Mouse (Mus musculus) heart, embryonic 16.5 days (tissue): ENCODE data around the gene Plscr5. TPM values are rescaled to one million over a fixed set of nuclear protein-coding genes. Genes with fewer than 3 reads are reported as not detected.

Experiments
- ATAC-seq: fragments of 200-750 bp; cut with Nextera tagmentation; replicated peaks from 2 replicates; pipeline ENCODE4 v1.8.0; 2017; ENCODE audit warnings: moderate number of reproducible peaks; ENCODE audit not compliant: insufficient read depth, low FRiP score; ENCODE audit errors: extremely low read depth
- H3K27ac ChIP-seq: fragments of 300-500 bp; sonication (generic); 2 replicates; pipeline ENCODE4 v1.5.1; 2014; ENCODE audit warnings: mild to moderate bottlenecking, low read length, control low read depth, moderate library complexity
- H3K27me3 ChIP-seq: fragments of 300-500 bp; sonication (generic); 2 replicates; pipeline ENCODE4 v1.6.1; 2014; ENCODE audit warnings: low read length, mixed read lengths; ENCODE audit not compliant: control insufficient read depth, insufficient read depth
- H3K36me3 ChIP-seq: fragments of 300-500 bp; sonication (generic); 2 replicates; pipeline ENCODE4 v1.6.1; 2014; ENCODE audit not compliant: control insufficient read depth, insufficient read depth
- H3K4me1 ChIP-seq: fragments of 300-500 bp; sonication (generic); 2 replicates; pipeline ENCODE4 v1.6.1; 2014; ENCODE audit warnings: low read length, mixed read lengths; ENCODE audit not compliant: control insufficient read depth, insufficient read depth
- H3K4me2 ChIP-seq: fragments of 300-500 bp; sonication (generic); 2 replicates; pipeline ENCODE4 v1.6.1; 2014; ENCODE audit warnings: low read depth, mild to moderate bottlenecking, control low read depth, low read length
- H3K4me3 ChIP-seq: fragments of 300-500 bp; sonication (generic); 2 replicates; pipeline ENCODE4 v1.5.1; 2014; ENCODE audit warnings: mild to moderate bottlenecking, control low read depth, low read length
- H3K9ac ChIP-seq: fragments of 300-500 bp; sonication (generic); 2 replicates; pipeline ENCODE4 v1.6.1; 2014; ENCODE audit warnings: low read length, control low read depth
- H3K9me3 ChIP-seq: fragments of 300-500 bp; sonication (generic); replicated peaks from 2 replicates; pipeline ENCODE4 v1.6.1; 2016; ENCODE audit warnings: low read length; ENCODE audit not compliant: control insufficient read depth
- WGBS: fragments of 180-500 bp; shearing (Covaris S2); extraction: QIAGEN DNeasy Blood & Tissue Kit; methylation state at CpG from one replicate; pipeline ENCODE4 v1.1.7; 2014; 5-methylcytosine and 5-hydroxymethylcytosine counted together
- polyA plus RNA-seq: library from polyadenylated mRNA; unstranded; fragments of >200 nt; fragmentation: Nextera tagmentation; extraction: Ambion mirVana; gene quantifications from 2 replicates; pipeline ENCODE4 v1.2.1, GENCODE M21; 2015

Plscr5 gene
- polyA plus RNA-seq, 1 experiment from 2014 or later, result not detected

- Histone ChIP-seq H3K4me2 (no peak overlapping the region), H3K4me1 (no peaks in the 10 kb centered on the region), H3K9me3 (no peaks in the 10 kb centered on the region), H3K27me3 (no peaks in the 10 kb centered on the region), H3K36me3 (no peaks in the 10 kb centered on the region), H3K27ac (no peak overlapping the region), H3K9ac (no peak overlapping the region), H3K4me3 (no peak overlapping the region)
- 83% methylated on average over 5 of the region's 5 CpGs for WGBS
- ATAC-seq, result no peak
These were observed 6.8 kb downstream of the Plscr5 start for GRCm38 (mm10) chr9:92199564-92199963.

DNA sequence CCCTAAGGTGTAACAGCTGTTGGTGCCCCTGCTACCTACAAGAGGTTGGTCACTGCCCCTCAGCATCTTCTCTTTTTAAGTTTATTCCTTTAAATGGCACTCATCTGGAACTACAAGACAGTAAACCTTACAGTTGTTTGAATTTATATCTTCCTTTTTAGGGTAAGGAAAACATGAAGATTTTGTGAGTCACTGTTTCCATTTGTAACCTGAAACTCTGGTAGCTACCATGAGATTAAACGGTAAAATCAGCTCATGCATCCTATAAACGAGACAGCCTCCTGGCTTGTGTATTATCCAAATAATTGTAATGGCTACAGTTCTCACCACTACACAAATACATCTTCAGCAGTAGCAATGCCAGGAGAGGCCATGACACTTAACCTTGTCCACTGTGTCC lies 11.7 kb downstream of the Plscr5 start:
- Histone ChIP-seq H3K9ac (no peak overlapping the region), H3K27ac (no peak overlapping the region), H3K27me3 (no peaks in the 10 kb centered on the region), H3K4me1 (no peaks in the 10 kb centered on the region), H3K4me3 (no peak overlapping the region), H3K4me2 (no peak overlapping the region), H3K36me3 (no peaks in the 10 kb centered on the region), H3K9me3 (no peaks in the 10 kb centered on the region)
- 53% methylated on average over 2 of the region's 2 CpGs for WGBS
- ATAC-seq, result no peak

GRCm38 (mm10) chr9:92207307-92207706 lies 14.6 kb downstream of the Plscr5 start:
- ATAC-seq, result no peak
- no peak overlapping the region for H3K27ac ChIP-seq
- H3K4me2 ChIP-seq, result peak overlapping the region; percentile 33; the same call in 1 of the 2 replicates
- no peaks in the 10 kb centered on the region for H3K4me1 ChIP-seq
- H3K9me3 ChIP-seq, result no peaks in the 10 kb centered on the region
- WGBS, result 43% methylated on average over 4 of the region's 4 CpGs
- H3K27me3 ChIP-seq, result no peaks in the 10 kb centered on the region
- peak overlapping the region; percentile 26 for H3K4me3 ChIP-seq
- no peaks in the 10 kb centered on the region for H3K36me3 ChIP-seq
- H3K9ac ChIP-seq, result no peak overlapping the region

DNA sequence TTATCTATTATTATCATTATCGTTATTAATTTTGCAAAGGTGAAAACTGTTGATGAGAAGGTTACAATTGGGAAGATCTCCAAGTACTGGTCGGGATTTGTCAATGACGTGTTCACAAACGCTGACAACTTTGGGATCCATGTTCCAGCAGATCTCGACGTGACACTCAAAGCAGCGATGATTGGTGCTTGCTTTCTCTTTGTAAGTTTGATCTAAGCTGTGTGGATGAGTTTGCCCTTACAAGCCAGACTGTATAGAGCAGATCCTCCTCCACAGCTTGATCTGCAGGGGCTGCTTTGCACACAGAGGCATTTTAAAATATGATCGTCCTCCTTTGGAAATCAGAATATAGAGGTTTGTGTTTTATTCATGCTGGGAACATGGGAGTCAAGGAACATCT lies 15.0 kb downstream of the Plscr5 start:
- Histone ChIP-seq H3K27ac (no peak overlapping the region), H3K4me3 (peak overlapping the region; percentile 26), H3K9ac (no peak overlapping the region), H3K4me2 (peak overlapping the region; percentile 33; the same call in 1 of the 2 replicates), H3K27me3 (no peaks in the 10 kb centered on the region), H3K4me1 (no peaks in the 10 kb centered on the region), H3K9me3 (no peaks in the 10 kb centered on the region), H3K36me3 (no peaks in the 10 kb centered on the region)
- WGBS, result 64% methylated on average over 8 of the region's 8 CpGs
- no peak for ATAC-seq

- WGBS, result 74% methylated on average over 3 of the region's 3 CpGs
- Histone ChIP-seq H3K4me3 (no peak overlapping the region), H3K4me2 (no peak overlapping the region), H3K27ac (no peak overlapping the region), H3K9me3 (no peaks in the 10 kb centered on the region), H3K4me1 (no peaks in the 10 kb centered on the region), H3K36me3 (no peaks in the 10 kb centered on the region), H3K27me3 (no peaks in the 10 kb centered on the region), H3K9ac (no peak overlapping the region)
- ATAC-seq, result no peak
These were observed 17.1 kb downstream of the Plscr5 start for GRCm38 (mm10) chr9:92209850-92210249.

DNA sequence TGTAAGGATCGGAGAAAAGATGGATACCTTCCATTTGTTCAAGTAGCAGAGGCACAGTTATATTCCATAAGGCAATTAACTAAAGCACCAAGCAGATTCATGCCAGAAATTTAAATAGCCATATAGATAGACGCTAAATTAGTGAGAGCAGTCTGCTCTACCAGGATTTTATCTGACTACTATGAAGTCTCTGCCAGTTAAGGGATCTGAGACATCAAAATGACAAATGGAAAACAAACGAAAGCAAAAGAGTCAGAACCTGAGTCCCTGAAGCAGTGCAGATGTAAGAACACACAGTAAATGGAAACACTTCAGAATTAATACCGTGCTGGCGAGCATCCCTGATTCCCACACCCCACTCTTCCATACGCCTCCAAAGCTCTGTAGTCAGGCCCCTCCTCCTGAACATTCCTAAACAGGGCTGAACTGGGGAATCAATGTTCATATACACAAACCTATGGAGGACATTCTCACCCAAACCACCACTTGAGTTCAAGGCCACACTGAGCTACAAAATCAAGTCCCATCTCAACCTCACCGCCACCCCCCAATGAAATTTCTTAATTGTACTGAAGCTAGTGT lies 17.7 kb downstream of the Plscr5 start:
- no peak for ATAC-seq

DNA sequence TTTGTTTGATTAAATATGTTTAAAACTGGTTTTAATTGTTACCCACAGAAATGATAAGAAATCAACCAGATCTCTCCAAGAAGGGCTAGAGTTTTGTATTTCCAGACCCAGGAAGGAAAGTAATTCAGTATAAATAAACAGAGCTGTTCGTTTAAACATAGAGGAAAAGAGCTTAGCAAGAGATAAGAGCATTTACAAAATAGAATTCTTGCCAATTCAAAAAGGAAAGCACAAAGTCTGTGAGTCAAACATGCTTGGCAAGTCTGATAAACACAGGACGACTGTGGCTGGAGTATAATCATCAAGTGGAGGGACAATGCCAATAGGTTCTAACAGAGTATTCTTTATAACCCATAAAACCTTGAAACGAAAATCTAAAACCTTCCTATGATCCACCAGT lies 18.3 kb downstream of the Plscr5 start:
- no peaks in the 10 kb centered on the region for H3K9me3 ChIP-seq
- H3K4me1 ChIP-seq, result no peaks in the 10 kb centered on the region
- no peak overlapping the region for H3K4me2 ChIP-seq
- no peak for ATAC-seq
- no peaks in the 10 kb centered on the region for H3K27me3 ChIP-seq
- H3K27ac ChIP-seq, result no peak overlapping the region
- H3K36me3 ChIP-seq, result no peaks in the 10 kb centered on the region
- H3K9ac ChIP-seq, result no peak overlapping the region
- no peak overlapping the region for H3K4me3 ChIP-seq
- 31% methylated on average over 3 of the region's 3 CpGs for WGBS

More for the DNA sequence above, 17.7 kb downstream of the Plscr5 start:
- Histone ChIP-seq H3K36me3 (no peaks in the 10 kb centered on the region), H3K27me3 (no peaks in the 10 kb centered on the region), H3K4me1 (no peaks in the 10 kb centered on the region), H3K4me2 (no peak overlapping the region), H3K4me3 (no peak overlapping the region), H3K9me3 (no peaks in the 10 kb centered on the region), H3K27ac (no peak overlapping the region), H3K9ac (no peak overlapping the region)
- WGBS, result 66% methylated on average over 7 of the region's 7 CpGs

GRCm38 (mm10) chr9:92217484-92217883 lies 24.7 kb downstream of the Plscr5 start:
- H3K4me1 ChIP-seq, result no peaks in the 10 kb centered on the region
- no peak overlapping the region for H3K9ac ChIP-seq
- H3K4me2 ChIP-seq, result no peak overlapping the region
- H3K9me3 ChIP-seq, result no peaks in the 10 kb centered on the region
- H3K27ac ChIP-seq, result no peak overlapping the region
- no peaks in the 10 kb centered on the region for H3K27me3 ChIP-seq
- WGBS, result 43% methylated on average over 4 of the region's 4 CpGs
- H3K36me3 ChIP-seq, result no peaks in the 10 kb centered on the region
- no peak for ATAC-seq
- no peak overlapping the region for H3K4me3 ChIP-seq

GRCm38 (mm10) chr9:92217896-92218295 lies 25.2 kb downstream of the Plscr5 start:
- no peak for ATAC-seq
- H3K27me3 ChIP-seq, result no peaks in the 10 kb centered on the region
- H3K36me3 ChIP-seq, result no peaks in the 10 kb centered on the region
- no peak overlapping the region for H3K4me3 ChIP-seq
- no peak overlapping the region for H3K9ac ChIP-seq
- no peak overlapping the region for H3K27ac ChIP-seq
- H3K4me1 ChIP-seq, result no peaks in the 10 kb centered on the region
- no peaks in the 10 kb centered on the region for H3K9me3 ChIP-seq
- 82% methylated on average over 2 of the region's 2 CpGs for WGBS
- H3K4me2 ChIP-seq, result no peak overlapping the region
